Mouse (Mus musculus) R1 (cell line): ENCODE measurements at regions not wholly inside any gene's neighbourhood (a gene's known extent, or its start where the extent isn't known, plus 50 kb on each side); places are given as distances from the start of the nearest gene placed in this dataset.
"Not testable (repeated sequence)": the region's sequence is repeated elsewhere in the genome, so short reads cannot be mapped to it uniquely, and the experiment has no call there.

Experiments
- DNase-seq: peaks from one replicate; pipeline ENCODE4 v3.0.0-alpha.2; 2018; ENCODE audit warnings: low read depth, low spot score

GRCm38 (mm10) chr12:15410419-15410818, 406.3 kb downstream of the Trib2 start:
- no peak for DNase-seq

GRCm38 (mm10) chr12:15407577-15407976, 409.1 kb downstream of the Trib2 start:
- DNase-seq, result not testable (repeated sequence)

GRCm38 (mm10) chr12:15392641-15393040, 424.1 kb downstream of the Trib2 start:
- DNase-seq, result no peak

- no peak for DNase-seq
Observed at GRCm38 (mm10) chr12:15388574-15388973, 428.1 kb downstream of the Trib2 start.

GRCm38 (mm10) chr12:15357808-15358207, 458.9 kb downstream of the Trib2 start:
- no peak for DNase-seq

- DNase-seq, result no peak
Observed at GRCm38 (mm10) chr12:15320697-15321449, 495.8 kb downstream of the Trib2 start.

- DNase-seq, result no peak
Observed at GRCm38 (mm10) chr12:15319647-15320046, 497.1 kb downstream of the Trib2 start.

GRCm38 (mm10) chr12:15294898-15295297, 521.8 kb downstream of the Trib2 start:
- DNase-seq, result no peak

- no peak for DNase-seq
Observed at GRCm38 (mm10) chr12:15262165-15262564, 554.6 kb downstream of the Trib2 start.

GRCm38 (mm10) chr12:15261604-15262003, 555.1 kb downstream of the Trib2 start:
- no peak for DNase-seq

GRCm38 (mm10) chr12:15260907-15261415, 555.8 kb downstream of the Trib2 start:
- peak; percentile 18 for DNase-seq

- no peak for DNase-seq
Observed at GRCm38 (mm10) chr12:15244966-15245365, 571.8 kb downstream of the Trib2 start.

GRCm38 (mm10) chr12:15222497-15223170, 594.1 kb downstream of the Trib2 start:
- DNase-seq, result no peak

GRCm38 (mm10) chr12:15218504-15218903, 598.2 kb downstream of the Trib2 start:
- DNase-seq, result no peak

- DNase-seq, result no peak
Observed at GRCm38 (mm10) chr12:15216180-15216579, 600.5 kb downstream of the Trib2 start.

- DNase-seq, result no peak
Observed at GRCm38 (mm10) chr12:15174411-15175041, 642.2 kb downstream of the Trib2 start.

- DNase-seq, result no peak
Observed at GRCm38 (mm10) chr12:15162605-15163004, 654.1 kb downstream of the Trib2 start.

GRCm38 (mm10) chr12:15161864-15162263, 654.9 kb downstream of the Trib2 start:
- DNase-seq, result peak; percentile 7

GRCm38 (mm10) chr12:15160478-15160998, 656.2 kb downstream of the Trib2 start:
- DNase-seq, result no peak

GRCm38 (mm10) chr12:15146398-15146797, 670.3 kb downstream of the Trib2 start:
- DNase-seq, result no peak

GRCm38 (mm10) chr12:15137039-15137438, 679.7 kb downstream of the Trib2 start:
- DNase-seq, result no peak

GRCm38 (mm10) chr12:15124179-15124578, 692.5 kb downstream of the Trib2 start:
- DNase-seq, result no peak
